Mouse (Mus musculus) cerebellum, postnatal 14 days (tissue): ENCODE measurements around the gene Cryzl2.

Source experiments
- DNase-seq, 2 experiments: peaks; one replicate each; pipeline ENCODE4 v3.0.0; 2021; ENCODE audit warnings: mixed read lengths in 2 of 2

Cryzl2 gene

GRCm38 (mm10) chr1:157443723-157444561 lies 14.4 kb upstream of the Cryzl2 start:
- no peak for DNase-seq

DNA sequence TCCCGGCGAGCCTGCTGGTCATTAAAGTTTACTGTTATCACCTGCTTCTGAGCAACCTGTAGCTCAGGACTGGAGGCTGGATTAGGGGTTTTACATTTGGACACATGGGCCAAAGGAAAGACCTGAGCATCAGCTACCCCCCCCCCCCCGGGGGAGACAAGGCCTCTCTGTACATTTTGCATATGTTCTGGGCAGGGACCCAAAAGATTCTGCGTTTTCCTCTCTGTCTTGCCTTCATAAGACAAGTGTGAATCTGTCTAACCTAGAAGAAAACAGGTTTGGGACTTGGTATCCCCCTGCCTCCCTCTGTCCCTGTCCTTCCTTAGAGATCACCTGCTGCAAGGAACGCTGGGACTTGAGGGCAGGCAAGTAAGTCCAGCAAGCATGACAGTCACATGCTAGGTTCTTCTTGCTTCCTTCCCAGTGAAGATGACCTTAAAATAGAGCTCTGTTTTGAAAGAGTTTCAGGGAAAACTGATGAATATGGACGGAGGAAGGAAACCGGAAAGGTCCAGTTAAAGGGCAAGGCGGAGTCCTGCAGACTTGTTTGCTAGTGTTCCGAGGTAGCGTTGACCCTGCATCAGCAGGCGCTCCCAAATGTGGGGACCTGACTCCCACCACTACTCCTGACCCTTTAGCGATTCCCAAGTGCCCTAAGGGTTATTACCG lies 13.6 kb upstream of the Cryzl2 start:
- DNase-seq, result no peak

GRCm38 (mm10) chr1:157445398-157445910 lies 12.9 kb upstream of the Cryzl2 start:
- DNase-seq, result no peak

DNA sequence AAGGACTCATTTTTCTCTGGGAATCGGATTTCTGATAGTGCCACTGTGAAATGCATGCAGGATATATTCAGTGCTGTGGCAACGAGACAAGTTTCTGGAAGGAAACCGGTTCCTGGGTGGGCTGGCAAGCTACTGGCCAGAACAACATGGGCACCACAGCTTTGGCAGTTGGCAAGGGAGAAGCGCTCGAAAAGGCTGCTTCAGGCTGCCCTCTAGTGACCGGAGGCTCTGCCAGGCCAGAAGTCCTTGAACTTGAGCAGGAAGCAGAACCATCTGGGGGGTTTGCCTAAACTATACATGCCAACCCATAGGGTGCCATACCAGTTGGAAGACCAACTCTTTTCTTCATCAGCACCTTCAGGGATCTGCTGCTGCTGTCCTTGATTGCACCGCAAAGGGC lies 12.1 kb upstream of the Cryzl2 start:
- peak; percentile 88 for DNase-seq

DNA sequence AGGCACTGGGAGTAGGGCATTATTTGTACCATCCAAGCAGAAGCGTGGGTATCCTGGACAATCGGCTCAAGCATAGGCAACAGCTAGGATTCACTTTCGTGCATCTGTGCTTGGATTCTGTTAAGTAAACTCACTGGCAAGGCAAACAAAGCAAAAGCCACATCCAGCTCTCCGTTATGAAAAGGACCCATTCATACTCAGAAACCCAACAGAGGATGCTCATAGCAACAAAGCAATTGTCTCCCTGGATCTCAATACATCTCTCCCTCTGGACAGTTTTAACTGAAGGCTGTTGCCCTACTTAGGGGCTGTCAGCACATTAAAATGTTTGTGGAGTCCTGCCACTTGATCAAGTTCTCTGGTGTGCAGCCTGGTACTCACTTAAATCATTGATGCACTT lies 11.2 kb upstream of the Cryzl2 start:
- DNase-seq, result no peak

DNA sequence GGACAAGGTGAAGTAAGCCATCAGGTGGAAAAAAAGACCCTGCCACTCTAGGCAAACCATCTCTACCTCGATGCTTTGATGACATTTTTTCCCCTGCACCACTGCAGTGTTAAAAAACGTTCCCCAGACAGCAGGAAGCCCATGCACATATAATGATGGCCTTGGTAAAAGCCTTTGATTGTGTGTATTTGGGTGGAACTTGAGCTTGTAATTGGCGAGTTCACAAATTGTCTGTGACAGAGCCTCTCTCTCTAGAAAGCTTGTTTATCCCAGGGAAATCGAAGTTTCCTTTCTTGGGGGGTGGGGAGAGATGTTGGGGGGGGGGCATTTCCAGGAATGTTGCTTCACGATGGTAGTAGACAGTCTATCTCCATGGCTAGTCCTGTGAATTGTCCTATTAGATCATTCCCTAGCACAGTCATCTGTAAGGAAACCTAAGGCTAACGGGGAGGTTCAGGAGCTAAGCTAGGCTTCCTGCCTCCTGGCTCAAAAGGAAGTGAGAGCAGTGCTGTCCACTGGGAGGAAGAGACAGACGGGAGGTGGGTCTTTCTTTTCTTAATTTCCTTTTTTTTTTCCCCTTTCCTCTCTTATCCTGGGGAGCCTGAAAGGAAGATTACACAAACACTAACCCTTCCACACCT lies 10.1 kb upstream of the Cryzl2 start:
- DNase-seq, result no peak

- no peak for DNase-seq
These were observed 9.6 kb upstream of the Cryzl2 start for GRCm38 (mm10) chr1:157448805-157449188.

DNA sequence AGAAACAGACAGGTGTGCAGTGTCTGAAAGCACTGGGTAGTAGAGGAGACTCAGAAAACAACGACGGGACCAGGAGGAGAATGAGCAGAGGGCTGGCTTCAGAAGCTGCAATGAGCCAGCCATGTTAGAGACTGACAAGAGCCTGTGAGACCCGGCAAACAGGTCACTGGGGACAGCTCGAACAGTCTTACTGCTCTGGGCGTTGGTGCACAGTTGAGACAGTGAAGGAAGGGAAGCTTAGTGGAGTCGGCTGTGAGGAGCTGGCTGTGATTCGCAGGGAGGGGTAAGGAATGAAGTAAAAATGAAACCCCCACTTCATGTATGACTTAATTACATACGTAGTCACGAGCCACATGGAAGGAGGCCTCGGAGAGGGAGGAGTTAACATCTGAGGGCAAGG lies 8.8 kb upstream of the Cryzl2 start:
- no peak for DNase-seq

GRCm38 (mm10) chr1:157449981-157450636 lies 8.3 kb upstream of the Cryzl2 start:
- DNase-seq, result no peak

GRCm38 (mm10) chr1:157452284-157452683 lies 6.1 kb upstream of the Cryzl2 start:
- no peak for DNase-seq

GRCm38 (mm10) chr1:157452759-157453549 lies 5.4 kb upstream of the Cryzl2 start:
- DNase-seq, result no peak

DNA sequence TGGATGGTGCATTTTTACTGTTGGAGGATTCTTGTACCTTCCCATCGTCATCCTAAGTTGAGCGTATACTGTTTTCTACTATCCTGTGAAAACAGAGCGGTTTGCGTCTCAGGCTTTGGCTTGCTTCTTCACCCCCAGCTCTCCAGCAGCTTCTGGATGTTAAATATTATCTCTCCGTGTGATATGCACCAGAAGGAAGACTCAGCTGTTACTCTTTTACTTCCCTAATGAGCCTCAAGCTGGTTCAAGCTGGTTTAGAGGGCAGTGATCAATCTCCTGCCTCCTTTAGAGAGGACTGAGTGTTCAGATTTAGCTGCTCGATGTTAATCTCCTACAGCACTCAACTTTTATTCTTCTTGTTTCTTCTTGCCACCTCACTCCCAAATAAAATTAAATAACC lies 3.5 kb upstream of the Cryzl2 start:
- DNase-seq, result no peak

GRCm38 (mm10) chr1:157457789-157458188 lies 588 bp upstream of the Cryzl2 start:
- DNase-seq, result no peak

- no peak for DNase-seq
These were observed 1.5 kb downstream of the Cryzl2 start for GRCm38 (mm10) chr1:157459904-157460303.

DNA sequence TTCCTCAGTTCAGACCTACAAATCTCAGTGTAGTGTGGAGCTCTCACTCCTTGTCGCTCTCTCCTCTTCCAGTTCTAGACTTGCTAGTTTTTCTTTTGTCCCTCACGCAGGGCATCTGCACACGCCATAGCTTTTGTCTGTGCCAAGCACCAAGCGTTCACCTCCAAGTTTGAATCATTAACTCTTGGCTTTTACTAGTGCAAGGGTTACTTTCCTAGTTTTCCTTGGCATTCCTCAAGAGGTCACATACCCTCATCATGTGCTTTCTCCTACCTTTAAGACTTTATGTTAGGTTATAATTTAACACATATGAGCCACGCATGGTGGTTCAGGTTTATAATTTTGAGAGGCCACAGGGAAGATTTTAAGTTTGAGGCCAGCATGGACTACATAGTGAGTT lies 2.9 kb downstream of the Cryzl2 start:
- DNase-seq, result no peak

DNA sequence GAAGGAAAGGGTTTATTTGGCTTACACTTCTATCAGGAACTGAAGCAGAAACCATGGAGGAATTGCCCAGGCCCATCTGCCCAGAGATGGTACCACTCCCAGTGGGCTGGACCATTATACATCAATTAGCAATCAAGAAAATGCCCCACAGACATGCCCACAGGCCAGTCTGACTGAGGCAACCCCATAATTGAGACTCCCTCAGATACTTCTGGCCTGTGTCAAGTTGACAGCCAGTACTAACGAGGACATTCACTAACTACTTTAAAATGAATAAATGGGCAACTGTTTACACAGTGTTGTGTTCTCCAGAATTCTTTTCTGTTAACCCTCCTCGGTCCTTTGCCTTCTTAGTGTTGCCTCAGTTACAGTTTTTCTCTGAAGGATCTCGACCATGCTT lies 4.0 kb downstream of the Cryzl2 start:
- no peak for DNase-seq

DNA sequence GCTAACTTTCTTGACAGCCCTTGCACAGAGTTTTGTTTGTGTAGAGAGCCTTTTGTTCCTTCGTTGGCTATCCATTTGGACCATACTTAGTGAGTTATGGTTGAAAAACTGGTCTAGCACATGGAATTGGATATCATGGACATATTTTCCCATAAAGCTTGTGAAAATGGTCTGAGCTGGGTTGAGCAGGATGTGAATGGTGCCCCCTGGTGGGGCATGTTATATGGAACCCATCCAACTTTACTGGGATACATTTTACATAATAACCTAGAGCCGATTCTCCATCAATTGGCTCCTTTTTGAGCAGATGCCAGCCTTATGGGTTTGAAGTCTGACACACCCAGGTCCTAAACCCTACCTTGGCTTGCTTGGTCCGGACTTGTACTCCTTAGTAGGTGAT lies 6.8 kb downstream of the Cryzl2 start:
- peak; percentile 60 to 72 for DNase-seq

DNA sequence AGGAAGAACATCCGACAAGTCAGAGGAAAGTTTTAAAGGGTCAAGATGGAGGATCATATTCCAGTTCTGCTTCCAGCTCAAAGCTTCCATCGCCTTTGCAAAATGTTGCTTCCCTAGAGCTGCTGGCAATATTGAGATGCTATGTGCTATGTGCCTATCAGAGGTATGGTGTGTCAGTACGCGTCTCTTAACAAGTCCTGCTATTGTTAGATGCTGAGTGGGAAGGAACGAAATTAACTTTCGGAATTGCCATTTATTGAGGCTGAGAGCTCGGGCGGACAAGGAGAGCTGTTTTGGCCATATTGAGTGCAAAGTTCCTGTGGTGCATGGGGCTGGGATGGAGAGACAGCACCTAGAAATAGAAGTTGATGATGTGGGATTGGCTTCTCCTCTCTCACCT lies 9.5 kb downstream of the Cryzl2 start:
- DNase-seq, result no peak

DNA sequence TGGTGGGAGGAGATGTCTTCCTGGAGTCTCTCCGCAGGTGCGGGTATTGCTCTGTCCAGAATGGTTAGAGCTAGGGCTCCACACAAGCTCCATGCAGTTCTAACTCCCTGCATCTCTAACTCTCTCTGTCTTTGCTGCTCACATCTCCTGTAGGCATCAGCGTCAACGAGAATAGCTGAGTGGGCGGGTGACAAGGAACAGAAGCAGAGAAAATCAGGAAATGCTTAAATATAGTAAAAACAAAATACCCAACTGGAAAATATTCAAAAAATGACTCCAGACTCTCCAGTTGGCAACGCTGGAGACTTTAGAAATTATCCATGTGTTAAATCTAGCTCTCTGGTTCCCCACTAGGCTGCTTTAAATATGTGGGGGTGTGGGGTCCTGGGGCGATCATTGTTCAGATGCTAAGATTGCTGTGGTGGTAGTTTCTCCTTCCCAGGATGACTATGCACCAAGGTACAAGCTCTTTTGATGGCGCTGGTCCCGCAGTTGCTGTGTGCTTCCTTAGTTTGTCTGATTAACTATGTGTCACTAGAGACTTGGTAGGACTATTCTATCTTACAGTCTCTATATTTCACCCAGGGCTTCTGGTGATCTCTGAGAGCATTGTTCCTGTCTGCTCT lies 12.5 kb downstream of the Cryzl2 start:
- no peak for DNase-seq

- no peak for DNase-seq
These were observed 14.3 kb downstream of the Cryzl2 start for GRCm38 (mm10) chr1:157472716-157473115.

DNA sequence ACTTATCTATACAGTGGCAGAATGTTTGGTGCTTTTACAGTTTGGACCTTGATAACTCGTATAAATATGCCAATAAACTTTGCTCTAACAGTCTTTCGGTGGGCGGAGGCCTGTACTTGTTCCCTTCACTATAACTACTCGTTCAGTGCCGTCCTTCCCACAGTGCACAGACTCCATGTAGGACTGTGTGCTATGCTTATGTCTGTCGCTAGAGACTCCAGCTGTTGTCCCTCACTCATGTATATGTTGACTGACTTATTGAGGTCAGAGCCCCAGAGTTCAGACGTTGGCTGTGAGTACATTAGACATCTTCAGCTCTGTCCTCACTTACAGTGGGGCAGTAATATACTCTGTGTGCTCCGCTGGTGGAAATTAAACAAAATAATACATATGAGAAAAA lies 16.5 kb downstream of the Cryzl2 start:
- no peak for DNase-seq

GRCm38 (mm10) chr1:157476231-157476630 lies 17.9 kb downstream of the Cryzl2 start:
- DNase-seq, result no peak
